Mouse (Mus musculus) kidney, adult 8-10 months (tissue): ENCODE data around the gene Hmgxb4.

Experiments
- DNase-seq, 2 experiments: peaks; one replicate each; pipeline ENCODE4 v3.0.0; 2022

Gene Hmgxb4

DNA sequence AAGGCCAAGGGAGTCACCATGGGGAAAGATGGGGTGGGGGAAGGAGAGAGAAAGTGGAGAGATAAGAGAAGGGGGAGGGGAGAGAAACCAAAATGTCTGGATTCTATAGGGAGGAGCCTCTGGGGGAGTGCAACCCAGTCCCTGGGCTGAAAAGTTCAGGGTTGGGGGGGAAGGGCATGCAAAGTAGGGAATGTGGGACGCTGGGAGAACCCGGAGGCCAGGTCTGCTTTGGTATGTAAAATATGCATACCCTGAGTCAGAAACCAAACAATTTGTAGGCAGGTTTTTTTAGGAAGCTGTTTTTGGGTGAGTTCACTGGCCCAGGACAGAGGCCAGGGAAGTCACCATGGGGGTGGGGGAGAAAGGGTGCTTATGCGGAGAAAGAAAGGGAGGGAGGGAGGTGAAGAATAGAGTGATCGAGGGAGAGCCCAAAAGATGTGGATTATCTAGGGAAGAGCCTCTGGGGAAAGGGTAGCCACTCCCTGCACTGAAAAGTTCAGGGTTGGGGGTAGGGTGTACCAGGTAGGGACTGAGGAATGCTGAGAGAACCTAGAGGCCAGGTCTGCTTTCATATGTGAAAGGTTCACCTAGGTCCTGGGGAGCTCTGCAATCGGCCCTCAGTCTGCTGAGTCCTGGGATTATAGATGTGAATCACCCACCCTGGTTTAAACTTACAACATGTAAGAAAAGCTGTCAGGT, 25.3 kb downstream of the Hmgxb4 start:
- DNase-seq = peak; percentile 25 to 52

- peak in 1 of 2 experiments; percentile 29 for DNase-seq
These were observed 30.6 kb downstream of the Hmgxb4 start for GRCm38 (mm10) chr8:75023660-75024316.

- DNase-seq = no peak
These were observed 32.7 kb downstream of the Hmgxb4 start for GRCm38 (mm10) chr8:75025809-75026208.

GRCm38 (mm10) chr8:75030453-75031024, 37.4 kb downstream of the Hmgxb4 start:
- no peak for DNase-seq

DNA sequence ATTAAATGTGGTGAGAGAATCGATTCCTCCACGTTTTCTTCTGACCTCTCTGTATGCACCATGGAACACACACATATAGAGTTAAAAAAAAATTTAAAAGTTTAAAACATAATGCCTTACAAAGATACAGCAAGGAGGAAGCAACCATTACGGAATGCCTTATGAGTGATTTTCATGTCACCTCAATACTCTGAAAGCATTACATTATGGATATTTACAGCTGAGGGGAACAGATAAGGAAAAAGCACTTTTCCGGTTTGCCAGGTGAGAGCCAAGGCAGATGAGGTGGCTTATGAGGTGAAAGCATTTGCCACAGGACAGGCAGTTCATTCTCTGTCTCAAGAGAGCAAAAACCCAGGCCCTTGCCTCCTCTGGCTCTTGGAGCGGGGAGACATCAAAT, 39.8 kb downstream of the Hmgxb4 start:
- DNase-seq = no peak

DNA sequence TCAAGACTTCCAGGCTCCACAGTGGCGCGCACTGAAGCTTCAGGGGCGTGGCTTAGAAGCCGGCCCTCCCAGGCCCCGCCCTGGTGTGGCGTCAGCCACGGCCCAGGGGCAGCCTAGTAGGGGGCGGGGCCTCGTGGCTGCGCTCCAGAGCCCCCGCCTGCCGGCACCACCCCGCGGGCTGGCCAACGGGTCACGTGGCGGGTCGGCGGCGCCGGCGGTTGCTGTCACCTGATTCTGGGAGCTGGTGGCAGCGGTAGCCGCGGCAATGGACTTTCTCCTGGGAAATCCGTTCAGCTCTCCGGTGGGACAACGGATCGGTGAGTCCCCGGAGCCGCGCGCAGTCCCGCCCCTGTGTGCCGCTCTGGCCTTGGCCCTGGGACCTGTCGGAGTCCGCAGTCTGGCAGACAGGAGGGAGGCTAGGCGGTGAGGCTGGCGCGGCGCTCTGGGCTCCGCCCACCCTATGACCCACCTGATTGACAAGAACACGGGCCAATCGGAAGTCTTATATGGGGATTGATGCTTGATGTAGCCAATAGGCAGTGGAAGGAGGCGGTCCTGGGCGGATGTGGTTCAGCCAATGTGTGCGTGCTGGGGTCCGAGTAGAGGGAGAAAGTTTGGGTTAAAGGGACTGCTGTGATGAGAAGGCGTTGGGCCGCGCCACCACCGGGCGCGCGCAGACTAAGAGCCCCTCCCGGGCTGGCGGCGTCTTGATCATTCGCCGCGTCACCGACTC, 40.5 kb downstream of the Hmgxb4 start, which contains the start of gene Tom1:
Tom1 (plus strand) TSS at position 195 of the 733 bp plus-strand sequence.
- DNase-seq = peak; percentile 98 to 99

DNA sequence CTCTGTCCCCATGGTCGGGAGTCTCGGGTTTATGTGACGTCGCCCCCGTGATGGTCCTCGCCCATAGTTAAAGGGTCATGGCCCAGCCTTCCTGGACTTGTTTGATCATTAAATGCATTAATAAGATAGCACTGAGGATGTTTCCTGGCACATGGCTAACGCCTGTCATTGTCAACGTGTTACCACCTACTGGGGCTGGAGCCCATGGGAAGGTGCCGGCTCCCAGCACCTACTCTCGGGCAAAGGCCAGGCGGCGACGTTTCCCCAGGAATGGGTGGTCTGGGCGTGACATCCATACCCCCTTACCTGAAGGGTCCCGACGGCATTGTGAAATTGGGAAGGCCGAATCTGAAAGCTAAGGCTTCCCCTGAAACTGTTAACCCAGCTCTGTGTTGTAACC, 41.1 kb downstream of the Hmgxb4 start:
- DNase-seq = no peak

GRCm38 (mm10) chr8:75035640-75036039, 42.5 kb downstream of the Hmgxb4 start:
- DNase-seq = no peak

GRCm38 (mm10) chr8:75038497-75038896, 45.3 kb downstream of the Hmgxb4 start:
- peak in 1 of 2 experiments; percentile 30 for DNase-seq

- DNase-seq = no peak
These were observed 46.6 kb downstream of the Hmgxb4 start for GRCm38 (mm10) chr8:75039754-75040153.

GRCm38 (mm10) chr8:75042171-75042570, 49.0 kb downstream of the Hmgxb4 start:
- no peak for DNase-seq

DNA sequence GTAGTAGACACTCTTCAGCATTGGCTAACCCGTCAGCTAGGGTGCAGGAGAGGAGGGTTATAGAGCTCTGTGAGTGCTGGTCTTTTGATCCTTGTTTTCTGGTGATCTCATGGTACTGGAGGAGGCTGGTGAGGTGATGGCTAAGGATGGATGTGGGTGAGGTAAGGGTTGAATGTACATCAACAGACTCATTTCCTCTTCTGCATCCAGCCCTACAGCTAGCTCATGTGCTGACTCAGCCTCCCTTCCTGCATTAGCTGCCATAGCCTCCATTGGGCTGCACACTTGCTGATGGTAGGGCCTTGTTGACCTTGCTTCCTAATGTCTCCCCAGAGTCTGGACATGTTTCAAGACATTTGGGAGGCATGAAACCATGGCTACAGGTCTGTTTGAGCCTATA, 49.8 kb downstream of the Hmgxb4 start:
- DNase-seq = no peak

DNA sequence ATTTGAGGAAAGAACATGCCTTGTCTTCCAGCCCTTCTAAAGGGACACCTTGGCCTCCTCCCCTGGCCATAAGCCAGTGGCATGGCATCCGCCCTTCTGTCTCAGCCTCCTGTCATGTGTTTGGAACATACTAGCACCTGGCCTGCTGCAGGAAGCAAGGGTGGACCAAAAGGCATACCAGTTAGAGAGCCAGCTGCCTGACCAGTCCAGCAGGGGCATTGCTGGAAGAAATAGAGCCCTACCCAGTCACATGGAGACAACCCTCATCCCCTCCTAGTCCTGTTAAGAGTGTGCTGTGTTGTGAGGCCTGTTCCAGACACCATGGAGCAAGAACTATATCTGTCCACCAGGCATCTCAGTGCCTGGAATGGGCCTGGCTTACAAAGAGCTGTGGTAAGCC, 53.1 kb downstream of the Hmgxb4 start:
- DNase-seq = no peak

DNA sequence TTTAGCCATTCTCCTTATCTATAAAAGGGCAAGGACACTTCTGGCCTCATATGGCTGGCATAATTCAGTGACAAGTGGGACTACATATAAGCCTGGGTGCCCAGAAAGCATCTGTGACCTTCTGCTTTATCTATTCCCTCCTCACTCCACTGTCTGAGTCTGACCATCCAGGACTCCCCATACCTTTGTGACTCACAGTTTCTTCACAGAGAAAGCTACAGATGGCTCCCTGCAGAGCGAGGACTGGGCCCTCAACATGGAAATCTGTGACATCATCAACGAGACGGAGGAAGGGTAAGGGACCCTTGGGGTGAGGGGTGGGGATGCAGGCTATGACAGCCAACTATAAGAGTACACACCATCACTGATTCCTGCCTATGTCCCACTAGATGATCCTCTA, 54.6 kb downstream of the Hmgxb4 start:
- DNase-seq = no peak

DNA sequence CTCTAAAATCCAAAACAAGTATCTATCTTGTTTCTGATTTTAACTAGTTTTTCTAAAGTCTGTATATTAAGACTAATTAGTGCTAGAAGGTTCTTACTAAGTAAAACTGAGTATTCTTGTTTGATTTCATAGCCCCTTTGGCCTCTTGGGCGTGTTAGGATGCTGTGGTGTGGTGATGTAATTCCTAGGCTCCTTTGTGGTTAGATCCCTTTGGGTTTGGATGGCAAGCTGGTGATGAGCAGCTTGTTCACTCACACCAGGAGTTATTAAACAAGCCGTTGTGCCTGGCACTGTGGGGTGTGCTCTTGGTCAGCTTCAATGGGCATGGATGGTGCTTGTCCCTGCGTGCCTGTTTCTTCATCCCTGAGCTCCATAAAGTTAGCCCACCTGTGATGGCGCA, 60.2 kb downstream of the Hmgxb4 start:
- no peak for DNase-seq

GRCm38 (mm10) chr8:75055673-75056072, 62.5 kb downstream of the Hmgxb4 start:
- DNase-seq = no peak

DNA sequence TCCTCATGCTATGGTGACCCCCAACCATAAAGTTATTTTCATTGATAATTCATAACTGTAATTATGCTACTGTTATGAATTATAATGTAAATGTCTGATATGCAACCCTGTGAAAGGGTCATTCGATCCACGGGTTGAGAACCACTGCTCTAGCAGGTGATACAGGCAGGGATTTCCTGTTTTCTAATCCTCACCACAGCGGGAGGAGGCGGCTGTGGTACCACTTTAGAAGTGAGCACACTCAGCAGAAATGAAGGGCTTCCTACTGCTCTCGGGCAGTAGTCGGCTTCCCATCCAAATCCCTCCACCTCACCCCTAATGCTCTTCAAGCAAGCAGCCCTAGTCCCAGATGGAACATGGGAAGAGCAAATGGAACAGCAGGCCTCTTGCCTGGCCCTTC, 66.9 kb downstream of the Hmgxb4 start:
- DNase-seq = no peak

DNA sequence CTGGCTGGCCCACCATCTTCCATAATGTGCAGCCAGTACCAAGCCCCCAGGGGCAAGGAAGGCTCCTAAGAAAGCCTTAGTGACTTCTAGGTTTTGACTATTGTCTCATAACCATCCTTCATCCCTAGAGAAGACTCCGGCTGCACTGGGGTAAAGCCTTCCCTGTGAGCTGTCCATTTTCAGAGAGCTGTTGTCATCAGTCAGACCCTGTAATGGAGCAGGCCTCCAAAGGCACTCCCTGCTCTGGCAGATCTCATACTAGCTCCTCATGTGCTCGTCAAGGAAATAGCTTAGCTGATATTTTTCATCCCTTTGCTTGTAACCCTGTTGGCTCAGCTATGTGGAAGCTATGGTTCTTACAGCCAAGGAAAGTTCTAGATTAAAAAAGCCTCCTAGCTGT, 67.7 kb downstream of the Hmgxb4 start:
- no peak for DNase-seq

DNA sequence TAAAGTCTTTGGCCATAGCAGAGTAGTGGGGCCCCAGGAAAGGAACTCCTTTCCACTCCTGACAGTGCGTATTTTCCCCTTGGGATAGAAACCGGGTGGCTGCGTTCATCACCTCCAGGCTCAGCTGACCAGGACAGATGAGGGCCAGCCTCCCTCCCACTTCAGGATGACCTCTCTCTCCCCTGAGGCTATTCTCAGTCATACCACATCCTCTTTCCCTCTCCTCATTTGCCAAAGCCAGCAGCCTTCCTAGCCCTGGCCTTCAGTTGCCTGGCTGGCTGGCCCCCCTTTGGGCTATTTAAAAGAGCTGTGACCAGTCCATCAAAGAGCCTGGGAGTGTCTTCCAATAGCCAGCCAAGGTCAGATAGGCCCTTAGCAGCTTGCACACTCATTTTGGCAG, 70.1 kb downstream of the Hmgxb4 start:
- DNase-seq = peak in 1 of 2 experiments; percentile 20

- no peak for DNase-seq
These were observed 71.6 kb downstream of the Hmgxb4 start for GRCm38 (mm10) chr8:75064790-75065189.

- no peak for DNase-seq
These were observed 74.1 kb downstream of the Hmgxb4 start for GRCm38 (mm10) chr8:75067287-75067686.

- DNase-seq = peak in 1 of 2 experiments; percentile 29
These were observed 77.1 kb downstream of the Hmgxb4 start for GRCm38 (mm10) chr8:75070297-75070696.

GRCm38 (mm10) chr8:75071627-75072346, 78.6 kb downstream of the Hmgxb4 start:
- DNase-seq = peak; percentile 76 to 90
